Mouse (Mus musculus) monocyte, adult 2 months (primary cell): ENCODE data around the gene Parp16.
"Not testable (repeated sequence)": the region's sequence is repeated elsewhere in the genome, so short reads cannot be mapped to it uniquely, and the experiment has no call there.

ENCODE experiments used
- DNase-seq, 2 experiments: peaks; one replicate each; pipeline ENCODE4 v3.0.0; 2022; ENCODE audit warnings: low spot score in 2 of 2, low read depth in 1 of 2

The Parp16 gene

GRCm38 (mm10) chr9:65239731-65240130, 44.6 kb downstream of the Parp16 start:
- no peak for DNase-seq

GRCm38 (mm10) chr9:65240587-65240986, 45.4 kb downstream of the Parp16 start:
- no peak for DNase-seq

- no peak for DNase-seq
Measured at GRCm38 (mm10) chr9:65241973-65242372, 46.8 kb downstream of the Parp16 start.

- no peak for DNase-seq
Measured at GRCm38 (mm10) chr9:65243249-65243648, 48.1 kb downstream of the Parp16 start.

- DNase-seq = no peak
Measured at GRCm38 (mm10) chr9:65244036-65244806, 49.1 kb downstream of the Parp16 start.

- DNase-seq = no peak
Measured at GRCm38 (mm10) chr9:65247502-65248376, 52.6 kb downstream of the Parp16 start.

GRCm38 (mm10) chr9:65248377-65248690, 53.2 kb downstream of the Parp16 start:
- no peak for DNase-seq

- DNase-seq = no peak
Measured at GRCm38 (mm10) chr9:65252026-65252425, 56.9 kb downstream of the Parp16 start.

- DNase-seq = no peak
Measured at GRCm38 (mm10) chr9:65255906-65256600, 60.9 kb downstream of the Parp16 start.

GRCm38 (mm10) chr9:65257218-65257910, 62.2 kb downstream of the Parp16 start:
- no peak for DNase-seq

GRCm38 (mm10) chr9:65259366-65259765, 64.2 kb downstream of the Parp16 start:
- no peak for DNase-seq

GRCm38 (mm10) chr9:65261591-65262230, 66.6 kb downstream of the Parp16 start:
- DNase-seq = no peak

GRCm38 (mm10) chr9:65262641-65263120, 67.5 kb downstream of the Parp16 start:
- DNase-seq = no peak

- DNase-seq = no peak
Measured at GRCm38 (mm10) chr9:65264959-65265358, 69.8 kb downstream of the Parp16 start, which contains the start of gene Cilp. TSS of gene Cilp (plus strand) at chr9:65265180.

- no peak for DNase-seq
Measured at GRCm38 (mm10) chr9:65267742-65268515, 72.8 kb downstream of the Parp16 start.

- no peak for DNase-seq
Measured at GRCm38 (mm10) chr9:65273048-65273809, 78.1 kb downstream of the Parp16 start.

GRCm38 (mm10) chr9:65273873-65274272, 78.7 kb downstream of the Parp16 start:
- no peak for DNase-seq

GRCm38 (mm10) chr9:65274851-65275250, 79.7 kb downstream of the Parp16 start:
- DNase-seq = not testable (repeated sequence)
